Mouse (Mus musculus) heart, adult 2 months (tissue): ENCODE measurements around the gene Lrrc14b.

Experiments used
- CTCF ChIP-seq: fragments of 200-600 bp; IDR thresholded peaks from 2 replicates; pipeline ENCODE4 v1.8.1; 2022; ENCODE audit warnings: antibody characterized with exemption, mild to moderate bottlenecking, moderate library complexity
- POLR2A ChIP-seq: fragments of 200-500 bp; IDR thresholded peaks from 2 replicates; pipeline ENCODE4 v1.6.1; 2011; ENCODE audit warnings: mild to moderate bottlenecking, low read depth, low read length, control low read depth; ENCODE audit not compliant: insufficient read depth

DNA sequence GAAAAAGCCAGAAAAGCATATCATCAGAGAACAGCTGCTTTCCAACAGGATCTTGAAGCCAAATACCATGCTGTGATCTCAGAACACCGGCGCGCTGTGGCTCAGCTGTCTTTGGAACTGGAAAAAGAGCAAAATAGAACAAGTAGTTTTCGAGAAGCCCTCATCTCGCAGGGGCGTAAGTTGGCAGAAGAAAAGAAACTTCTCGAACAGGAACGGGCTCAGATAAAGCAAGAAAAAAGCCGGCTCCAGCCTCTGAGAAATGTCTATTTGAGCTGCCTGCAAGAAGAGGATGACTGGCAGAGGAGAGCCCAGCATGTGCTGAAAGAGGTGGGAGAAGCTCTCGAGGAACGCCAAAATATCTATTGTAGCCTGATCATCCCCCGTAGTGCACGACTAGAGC is 7.3 kb downstream of the Lrrc14b start:
- no peak for TF ChIP-seq CTCF
- no peak for TF ChIP-seq POLR2A
